Mouse (Mus musculus): ENCODE data around the gene Adk. TPM values are rescaled to one million over a fixed set of nuclear protein-coding genes. Genes with fewer than 3 reads are reported as not detected.
"Not testable (repeated sequence)": the region's sequence is repeated elsewhere in the genome, so short reads cannot be mapped to it uniquely, and the experiment has no call there.

Adk gene
- polyA plus RNA-seq, 1 experiment from 2014 or later: 203 TPM

- H3K4me2 ChIP-seq: no peak overlapping the region
- no peak for ATAC-seq (ENCODE audit: borderline replicate concordance, extremely low read depth, low FRiP score, low TSS enrichment)
- H3K27ac ChIP-seq: no peak overlapping the region
- 91% methylated on average over 3 of the region's 3 CpGs for WGBS
- H3K27me3 ChIP-seq: no peaks in the 10 kb centered on the region
- no peaks in the 10 kb centered on the region for H3K36me3 ChIP-seq
- H3K9ac ChIP-seq: no peak overlapping the region
- no peaks in the 10 kb centered on the region for H3K4me1 ChIP-seq
- no peaks in the 10 kb centered on the region for H3K9me3 ChIP-seq
- H3K4me3 ChIP-seq: no peak overlapping the region
Observed at GRCm38 (mm10) chr14:21485961-21486520, 433.7 kb downstream of the Adk start.

DNA sequence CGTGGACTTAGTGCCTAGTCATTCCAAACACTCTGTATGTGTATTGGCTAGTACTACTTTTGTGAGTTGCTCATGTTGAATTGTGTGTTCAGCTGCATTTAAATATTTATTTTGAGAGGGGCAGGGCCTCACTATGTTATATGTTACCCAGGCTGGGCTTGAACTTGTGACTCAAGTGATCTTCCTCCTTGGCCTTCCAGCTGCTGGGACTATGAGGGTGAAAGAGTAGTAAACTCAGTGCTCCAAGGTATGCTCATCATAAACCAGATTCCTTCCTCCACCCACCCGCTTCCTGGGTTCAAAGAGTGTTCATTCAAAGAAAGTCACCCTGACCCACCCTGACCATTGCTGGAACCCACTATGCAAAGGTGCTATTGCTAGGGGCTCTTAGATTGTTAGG, 434.8 kb downstream of the Adk start:
- not testable (repeated sequence) for H3K27ac ChIP-seq; H3K4me1 ChIP-seq; ATAC-seq (ENCODE audit: borderline replicate concordance, extremely low read depth, low FRiP score, low TSS enrichment); H3K36me3 ChIP-seq; H3K4me3 ChIP-seq; H3K9me3 ChIP-seq; H3K9ac ChIP-seq; H3K27me3 ChIP-seq; H3K4me2 ChIP-seq
- 75% methylated on average over 2 of the region's 2 CpGs for WGBS

GRCm38 (mm10) chr14:21488426-21489115, 436.2 kb downstream of the Adk start:
- H3K36me3 ChIP-seq; H3K9ac ChIP-seq; H3K27me3 ChIP-seq; ATAC-seq (ENCODE audit: borderline replicate concordance, extremely low read depth, low FRiP score, low TSS enrichment); H3K4me2 ChIP-seq; H3K27ac ChIP-seq; H3K4me3 ChIP-seq; H3K4me1 ChIP-seq; H3K9me3 ChIP-seq: not testable (repeated sequence)
- 78% methylated on average over 8 of the region's 9 CpGs for WGBS

DNA sequence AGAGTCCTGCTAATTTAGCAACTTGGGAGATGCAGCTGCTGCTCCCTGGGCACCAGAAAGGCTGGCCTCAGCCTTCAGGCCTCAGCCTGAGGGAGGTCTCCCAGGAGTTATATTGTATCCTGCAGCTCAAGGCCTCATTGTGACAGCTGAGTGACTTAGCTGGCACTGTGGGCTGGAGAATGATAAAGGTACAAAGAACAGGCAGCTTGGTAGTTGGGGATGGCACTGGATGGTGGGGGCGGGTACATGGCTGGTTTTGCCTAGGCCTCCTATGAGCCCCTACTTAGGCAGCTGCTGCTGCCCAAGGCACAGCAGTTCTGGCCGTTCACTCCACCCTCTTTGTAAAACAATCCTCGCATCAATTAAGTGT, 436.7 kb downstream of the Adk start:
- 86% methylated on average over 3 of the region's 3 CpGs for WGBS
- Histone ChIP-seq H3K9ac (no peak overlapping the region), H3K4me1 (no peaks in the 10 kb centered on the region), H3K27ac (no peak overlapping the region), H3K9me3 (no peaks in the 10 kb centered on the region), H3K36me3 (no peaks in the 10 kb centered on the region), H3K27me3 (no peaks in the 10 kb centered on the region), H3K4me2 (no peak overlapping the region), H3K4me3 (no peak overlapping the region)
- no peak for ATAC-seq (ENCODE audit: borderline replicate concordance, extremely low read depth, low FRiP score, low TSS enrichment)

DNA sequence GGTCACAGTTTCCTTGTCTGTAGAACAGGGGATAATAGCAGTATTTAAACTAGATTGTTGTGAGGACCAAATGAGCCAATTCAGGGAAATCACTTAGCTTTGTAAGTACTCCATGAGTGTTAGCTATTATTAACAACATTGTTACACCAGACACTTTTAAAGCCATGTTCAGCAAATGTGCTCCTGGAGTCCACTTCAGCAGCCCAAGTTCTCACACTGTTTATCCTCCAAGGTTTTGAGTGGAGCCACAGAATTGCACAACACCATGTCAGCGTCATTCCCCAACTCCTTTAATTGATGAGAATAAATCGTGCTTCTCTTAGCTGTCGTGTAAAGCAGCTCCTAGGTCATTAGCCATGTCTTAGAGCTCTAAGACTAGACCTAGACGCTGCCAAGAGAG, 437.8 kb downstream of the Adk start:
- no peak for ATAC-seq (ENCODE audit: borderline replicate concordance, extremely low read depth, low FRiP score, low TSS enrichment)
- Histone ChIP-seq H3K9ac (no peak overlapping the region), H3K4me3 (no peak overlapping the region), H3K36me3 (no peaks in the 10 kb centered on the region), H3K27ac (no peak overlapping the region), H3K4me1 (no peaks in the 10 kb centered on the region), H3K9me3 (no peaks in the 10 kb centered on the region), H3K4me2 (no peak overlapping the region), H3K27me3 (no peaks in the 10 kb centered on the region)
- WGBS: 28% methylated on average over 4 of the region's 4 CpGs

Other genes starting within 250 kb of the Adk start
- gene Plau, start 215.9 kb upstream of the Adk start, polyA plus RNA-seq (2015; fragmentation: Nextera tagmentation; extraction: Ambion mirVana): 0.86 and 1.2 TPM in 2 replicates
- 60.2 and 62.7 TPM in 2 replicates for gene Vcl, start 123.2 kb upstream of the Adk start, polyA plus RNA-seq (2015; fragmentation: Nextera tagmentation; extraction: Ambion mirVana)
- 68.8 and 77.8 TPM in 2 replicates for gene Ap3m1, start 66 bp upstream of the Adk start, polyA plus RNA-seq (2015; fragmentation: Nextera tagmentation; extraction: Ambion mirVana)

Measured in lung, embryonic 15.5 days (tissue).